Mouse (Mus musculus) intestine, embryonic 16.5 days (tissue): ENCODE results near the gene Phc2. TPM values are rescaled to one million over a fixed set of nuclear protein-coding genes. Genes with fewer than 3 reads are reported as not detected.

Experiments used
- ATAC-seq: fragments of 200-750 bp; cut with Nextera tagmentation; 2 replicates; pipeline ENCODE4 v1.8.0; 2017; ENCODE audit warnings: moderate TSS enrichment, moderate library complexity
- H3K27ac ChIP-seq: fragments of 300-500 bp; sonication (generic); 2 replicates; pipeline ENCODE4 v1.5.1; 2014; ENCODE audit warnings: mild to moderate bottlenecking, low read length
- H3K27me3 ChIP-seq: fragments of 300-500 bp; sonication (generic); replicated peaks from 2 replicates; pipeline ENCODE4 v1.6.1; 2014; ENCODE audit warnings: low read length, control low read depth, mixed read lengths; ENCODE audit not compliant: control insufficient read depth, insufficient read depth
- H3K36me3 ChIP-seq: fragments of 300-500 bp; sonication (generic); 2 replicates; pipeline ENCODE4 v1.6.1; 2014; ENCODE audit warnings: low read length, control low read depth; ENCODE audit not compliant: control insufficient read depth, insufficient read depth
- H3K4me1 ChIP-seq: fragments of 300-500 bp; sonication (generic); 2 replicates; pipeline ENCODE4 v1.6.1; 2014; ENCODE audit warnings: low read length, control low read depth, mixed read lengths; ENCODE audit not compliant: control insufficient read depth, insufficient read depth
- H3K4me2 ChIP-seq: fragments of 300-500 bp; sonication (generic); 2 replicates; pipeline ENCODE4 v1.6.1; 2014; ENCODE audit warnings: low read depth, low read length, control low read depth
- H3K4me3 ChIP-seq: fragments of 300-500 bp; sonication (generic); 2 replicates; pipeline ENCODE4 v1.5.1; 2014; ENCODE audit warnings: mild to moderate bottlenecking, low read length
- H3K9ac ChIP-seq: fragments of 300-500 bp; sonication (generic); 2 replicates; pipeline ENCODE4 v1.6.1; 2014; ENCODE audit warnings: low read depth, low read length
- H3K9me3 ChIP-seq: fragments of 300-500 bp; sonication (generic); 2 replicates; pipeline ENCODE4 v1.6.1; 2016; ENCODE audit warnings: low read length, control low read depth; ENCODE audit not compliant: control insufficient read depth
- WGBS: fragments of 180-500 bp; shearing (Covaris S2); extraction: QIAGEN DNeasy Blood & Tissue Kit; methylation state at CpG from one replicate; pipeline ENCODE4 v1.1.7; 2014; 5-methylcytosine and 5-hydroxymethylcytosine counted together
- polyA plus RNA-seq: library from polyadenylated mRNA; unstranded; fragments of >200 nt; fragmentation: Nextera tagmentation; extraction: Ambion mirVana; gene quantifications from 2 replicates; pipeline ENCODE4 v1.2.1, GENCODE M21; 2015

Phc2 gene
- polyA plus RNA-seq, 1 experiment from 2014 or later, result 9.9 TPM

DNA sequence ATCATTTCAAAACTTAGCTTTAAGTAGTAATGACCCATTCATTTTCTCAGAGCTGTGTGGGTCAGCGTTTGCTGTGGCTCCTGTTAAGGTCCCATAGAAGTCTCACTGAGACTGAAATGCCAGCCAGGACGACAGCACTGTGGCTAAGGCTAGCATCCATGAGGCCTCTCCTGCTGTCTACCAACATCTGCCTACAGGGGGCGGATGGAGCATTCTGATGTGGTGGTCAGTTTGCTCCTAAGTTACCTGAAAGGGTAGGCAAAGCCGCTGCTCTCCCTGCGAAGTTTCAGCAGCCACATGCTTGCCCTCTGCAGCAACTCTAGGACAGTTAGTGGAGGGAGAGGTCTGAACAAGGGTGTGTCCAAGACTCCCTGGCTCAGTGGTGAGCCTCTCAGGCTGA, 96.5 kb downstream of the Phc2 start:
- WGBS, result 67% methylated on average over 5 of the region's 5 CpGs
- no peaks in the 10 kb centered on the region for H3K9me3 ChIP-seq

DNA sequence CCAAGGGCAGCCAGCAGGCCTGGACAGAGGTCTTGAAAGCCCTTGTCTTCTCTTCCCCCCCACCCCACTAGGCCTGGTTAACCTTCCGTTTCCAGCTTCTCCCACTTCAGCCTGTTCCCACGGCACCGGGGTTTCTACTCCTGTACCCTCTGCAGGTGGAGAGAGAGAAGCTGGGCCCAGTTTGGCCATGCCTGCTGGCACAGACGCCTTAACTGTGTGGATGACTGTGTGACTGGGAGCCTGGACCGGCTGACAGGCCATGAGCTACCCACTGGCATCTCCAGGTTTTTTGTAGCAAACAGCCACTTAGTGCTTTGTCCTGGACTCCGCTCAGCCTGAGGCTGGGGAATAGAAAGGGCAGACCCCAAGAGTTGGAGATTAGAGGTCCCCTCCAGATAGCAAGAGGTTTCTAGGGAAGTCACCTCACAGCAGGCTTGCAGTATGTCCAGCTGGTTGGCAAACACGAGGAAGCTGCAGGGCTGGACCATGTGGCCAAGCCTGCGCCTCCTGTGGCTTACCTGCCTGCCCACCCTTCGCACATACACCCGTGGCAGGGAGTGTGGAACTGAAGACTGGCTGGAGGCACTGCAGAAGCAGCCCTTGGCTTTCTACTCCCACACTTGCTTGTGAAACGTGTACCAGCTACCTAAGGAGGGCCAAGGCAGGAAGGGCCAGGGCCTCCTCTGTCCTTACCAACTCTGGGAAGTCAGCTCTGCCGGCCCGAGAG, 97.7 kb downstream of the Phc2 start:
- no peak overlapping the region for H3K4me3 ChIP-seq
- H3K9ac ChIP-seq, result no peak overlapping the region
- no peaks in the 10 kb centered on the region for H3K4me1 ChIP-seq
- WGBS, result 85% methylated on average over 13 of the region's 13 CpGs
- ATAC-seq, result no peak
- peaks cover 44% of the 10 kb centered on the region for H3K36me3 ChIP-seq
- no peak overlapping the region for H3K4me2 ChIP-seq
- H3K27ac ChIP-seq, result no peak overlapping the region
- H3K9me3 ChIP-seq, result no peaks in the 10 kb centered on the region
- H3K27me3 ChIP-seq, result no peaks in the 10 kb centered on the region

More for the DNA sequence above, 96.5 kb downstream of the Phc2 start:
- H3K36me3 ChIP-seq, result peaks cover 53% of the 10 kb centered on the region
- H3K4me3 ChIP-seq, result no peak overlapping the region
- no peaks in the 10 kb centered on the region for H3K27me3 ChIP-seq
- no peak overlapping the region for H3K9ac ChIP-seq
- ATAC-seq, result no peak
- no peak overlapping the region for H3K4me2 ChIP-seq
- H3K4me1 ChIP-seq, result no peaks in the 10 kb centered on the region
- H3K27ac ChIP-seq, result no peak overlapping the region

DNA sequence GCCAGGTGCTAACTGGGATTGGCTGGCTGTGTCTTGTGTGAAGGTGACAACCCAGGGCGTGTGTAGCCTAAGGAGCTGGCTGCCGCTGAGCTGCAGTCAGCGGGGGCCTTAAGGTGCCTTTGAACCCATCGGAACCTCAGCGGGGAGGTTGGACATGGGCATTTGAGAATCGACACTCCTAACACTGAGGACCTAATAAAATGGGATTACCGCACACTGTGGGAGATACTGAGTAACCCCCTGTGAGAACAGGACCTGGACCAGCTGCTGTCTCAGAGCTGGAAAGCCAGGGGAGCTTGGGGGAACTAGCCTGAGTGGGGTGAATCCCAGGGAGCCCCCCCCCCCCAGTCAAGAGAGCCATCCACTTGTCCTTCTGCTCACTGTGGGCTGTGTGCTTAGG, 99.1 kb downstream of the Phc2 start:
- no peaks in the 10 kb centered on the region for H3K9me3 ChIP-seq
- H3K4me3 ChIP-seq, result no peak overlapping the region
- H3K9ac ChIP-seq, result no peak overlapping the region
- H3K4me2 ChIP-seq, result no peak overlapping the region
- H3K36me3 ChIP-seq, result peaks cover 31% of the 10 kb centered on the region
- H3K4me1 ChIP-seq, result no peaks in the 10 kb centered on the region
- ATAC-seq, result no peak
- no peak overlapping the region for H3K27ac ChIP-seq
- no peaks in the 10 kb centered on the region for H3K27me3 ChIP-seq
- WGBS, result 93% methylated on average over 7 of the region's 7 CpGs

DNA sequence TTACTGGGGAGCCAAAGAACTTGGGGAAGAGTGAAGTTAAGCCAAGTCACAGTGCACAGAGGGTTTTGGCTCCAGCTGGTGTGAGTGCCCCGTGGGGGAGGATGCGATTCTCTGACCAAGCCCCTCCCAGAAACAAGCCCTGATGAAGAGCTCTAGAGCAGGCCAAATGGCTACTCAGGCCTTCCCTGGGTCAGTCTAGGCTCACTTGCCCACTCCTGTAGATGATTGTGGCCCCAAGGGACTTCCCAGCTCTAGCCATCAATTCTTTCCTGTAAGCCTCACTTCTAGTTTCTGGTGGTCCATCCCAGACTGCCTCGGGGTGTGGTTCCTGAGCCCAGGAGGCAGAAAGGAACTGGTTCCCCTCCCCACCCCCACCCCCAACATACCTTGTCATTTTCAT, 100.6 kb downstream of the Phc2 start, which contains the start of gene A3galt2:
A3galt2 (plus strand) TSS at position 301 of the 400 bp plus-strand sequence.
- H3K4me3 ChIP-seq, result no peak within 1 kb of the TSS
- no peak for ATAC-seq

DNA sequence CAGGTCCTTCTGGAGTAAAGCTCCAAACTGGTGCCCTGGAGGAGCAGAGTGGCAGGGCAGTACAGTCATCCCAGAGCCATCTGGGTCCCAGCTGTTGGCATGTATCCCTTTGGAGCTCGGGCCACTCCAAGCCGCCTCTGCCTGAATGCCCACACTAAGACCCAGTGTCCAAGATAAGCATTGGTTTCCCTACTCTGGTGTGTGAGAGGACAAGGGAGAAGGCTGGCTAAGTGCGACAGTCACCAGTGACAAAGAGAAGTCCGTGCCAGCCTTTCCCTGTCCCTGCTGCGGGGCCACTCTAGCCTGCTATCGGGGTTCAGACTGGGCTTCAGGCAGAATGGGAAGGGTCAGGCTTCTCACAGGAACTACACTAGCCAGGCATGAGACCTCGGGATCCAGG, 101.4 kb downstream of the Phc2 start:
- WGBS, result 73% methylated on average over 7 of the region's 7 CpGs
- peaks cover 3% of the 10 kb centered on the region; the same call in 1 of the 2 replicates for H3K4me1 ChIP-seq
- no peak overlapping the region for H3K4me3 ChIP-seq
- no peak overlapping the region for H3K4me2 ChIP-seq
- no peaks in the 10 kb centered on the region for H3K27me3 ChIP-seq
- no peaks in the 10 kb centered on the region for H3K9me3 ChIP-seq
- H3K27ac ChIP-seq, result no peak overlapping the region
- ATAC-seq, result no peak
- no peak overlapping the region for H3K9ac ChIP-seq
- H3K36me3 ChIP-seq, result peaks cover 23% of the 10 kb centered on the region

More for the DNA sequence above, 100.6 kb downstream of the Phc2 start, which contains the start of gene A3galt2:
- Histone ChIP-seq H3K27ac (no peak within 1 kb of the TSS), H3K9me3 (no peaks in the 10 kb centered on the region), H3K27me3 (no peaks in the 10 kb centered on the region), H3K36me3 (peaks cover 28% of the 10 kb centered on the region), H3K4me1 (peaks cover 3% of the 10 kb centered on the region; the same call in 1 of the 2 replicates), H3K9ac (no peak within 1 kb of the TSS), H3K4me2 (no peak within 1 kb of the TSS)
- 74% methylated on average over 3 of the region's 3 CpGs for WGBS

DNA sequence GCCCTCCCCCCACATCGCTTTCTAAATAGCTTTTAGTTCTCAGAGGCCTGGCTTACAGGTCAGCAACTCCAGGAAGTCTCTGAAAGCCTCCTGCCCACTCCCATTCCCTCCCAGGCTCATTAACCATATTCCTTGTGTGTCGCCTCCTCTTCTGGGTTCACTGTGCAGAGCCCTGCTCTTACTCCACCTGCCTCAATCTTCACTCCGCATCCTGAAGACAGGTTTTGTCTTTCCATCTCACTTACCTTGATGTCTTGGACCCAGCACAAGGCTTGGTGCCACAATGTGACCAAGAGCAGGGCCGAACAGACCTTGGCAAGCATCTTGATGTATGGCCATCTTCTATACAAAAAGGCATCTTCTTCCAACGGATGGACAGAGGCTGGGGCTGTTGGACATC, 104.7 kb downstream of the Phc2 start:
- ATAC-seq, result no peak
- peaks cover 3% of the 10 kb centered on the region; the same call in 1 of the 2 replicates for H3K4me1 ChIP-seq
- WGBS, result 75% methylated on average over 5 of the region's 5 CpGs
- no peaks in the 10 kb centered on the region for H3K36me3 ChIP-seq
- H3K27me3 ChIP-seq, result no peaks in the 10 kb centered on the region
- H3K4me3 ChIP-seq, result no peak overlapping the region
- H3K9me3 ChIP-seq, result no peaks in the 10 kb centered on the region
- no peak overlapping the region for H3K27ac ChIP-seq
- H3K4me2 ChIP-seq, result no peak overlapping the region
- no peak overlapping the region for H3K9ac ChIP-seq

DNA sequence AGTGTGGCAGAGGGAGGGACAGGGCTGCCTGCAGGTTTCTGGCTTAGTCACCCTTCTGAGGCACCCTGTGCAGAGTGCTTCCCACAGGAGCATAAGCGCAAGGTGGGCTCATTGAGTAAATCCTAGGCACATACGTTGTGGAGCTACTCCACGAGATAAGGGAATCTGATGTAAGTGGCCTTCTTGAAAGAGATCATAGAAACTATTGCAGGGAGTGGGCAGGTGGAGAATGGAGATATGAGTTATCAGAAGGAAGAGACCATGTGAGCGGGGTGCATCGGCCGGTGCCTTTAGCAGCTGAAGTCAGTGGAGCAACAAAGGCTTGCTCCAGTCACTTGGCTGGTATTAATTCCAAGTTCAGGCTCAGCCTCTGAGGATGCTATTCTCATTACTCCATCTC, 105.5 kb downstream of the Phc2 start:
- Histone ChIP-seq H3K27me3 (no peaks in the 10 kb centered on the region), H3K9me3 (no peaks in the 10 kb centered on the region), H3K9ac (no peak overlapping the region), H3K4me1 (peaks cover 3% of the 10 kb centered on the region; the same call in 1 of the 2 replicates), H3K4me3 (no peak overlapping the region), H3K36me3 (no peaks in the 10 kb centered on the region), H3K4me2 (no peak overlapping the region), H3K27ac (no peak overlapping the region)
- WGBS, result 70% methylated on average over 6 of the region's 6 CpGs
- ATAC-seq, result peak; percentile 40; the same call in 1 of the 2 replicates

DNA sequence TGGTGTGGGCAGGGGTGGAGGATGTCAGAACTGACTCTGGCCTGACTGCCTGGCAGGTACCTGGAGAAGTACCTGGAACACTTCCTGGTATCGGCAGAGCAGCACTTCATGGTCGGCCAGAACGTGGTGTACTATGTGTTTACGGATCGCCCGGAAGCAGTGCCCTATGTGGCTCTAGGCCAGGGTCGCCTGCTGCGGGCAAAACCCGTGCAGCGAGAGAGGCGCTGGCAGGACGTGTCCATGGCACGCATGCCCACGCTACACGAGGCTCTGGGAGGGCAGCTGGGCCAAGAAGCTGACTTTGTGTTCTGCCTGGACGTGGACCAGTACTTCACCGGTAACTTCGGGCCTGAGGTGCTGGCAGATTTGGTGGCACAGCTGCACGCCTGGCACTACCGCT, 112.4 kb downstream of the Phc2 start:
- 91% methylated on average over 20 of the region's 20 CpGs for WGBS
- Histone ChIP-seq H3K9ac (no peak overlapping the region), H3K36me3 (no peaks in the 10 kb centered on the region), H3K9me3 (no peaks in the 10 kb centered on the region), H3K4me3 (no peak overlapping the region), H3K4me1 (no peaks in the 10 kb centered on the region), H3K27me3 (no peaks in the 10 kb centered on the region), H3K4me2 (no peak overlapping the region), H3K27ac (no peak overlapping the region)
- no peak for ATAC-seq

DNA sequence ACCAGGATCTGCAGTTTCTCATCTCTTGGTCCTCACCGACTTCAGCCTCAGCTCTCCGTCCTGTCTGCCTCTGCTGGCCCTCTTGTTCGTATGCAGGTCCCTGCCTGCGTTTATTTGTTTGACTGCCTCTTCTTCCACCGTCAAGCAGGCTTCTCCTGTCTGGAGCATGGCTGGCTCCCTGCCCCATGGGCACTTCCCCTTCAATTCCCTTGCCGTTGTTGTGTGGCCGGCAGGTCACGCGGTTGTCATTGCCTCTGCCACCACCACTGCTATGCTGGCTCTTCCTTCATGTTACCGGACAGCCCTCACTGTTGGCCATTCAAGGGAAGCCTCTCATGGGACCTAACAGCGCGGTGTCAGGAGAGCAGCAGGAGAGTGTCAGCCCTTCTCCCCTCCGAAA, 113.6 kb downstream of the Phc2 start:
- no peak for ATAC-seq
- no peaks in the 10 kb centered on the region for H3K4me1 ChIP-seq
- no peak overlapping the region for H3K4me3 ChIP-seq
- WGBS, result 66% methylated on average over 13 of the region's 13 CpGs
- H3K36me3 ChIP-seq, result peaks cover 5% of the 10 kb centered on the region; the same call in 1 of the 2 replicates
- no peak overlapping the region for H3K9ac ChIP-seq
- no peaks in the 10 kb centered on the region for H3K27me3 ChIP-seq
- H3K9me3 ChIP-seq, result no peaks in the 10 kb centered on the region
- H3K4me2 ChIP-seq, result no peak overlapping the region
- no peak overlapping the region for H3K27ac ChIP-seq
